Mouse (Mus musculus) thymus, adult 18-20 months (tissue): ENCODE data around the gene Cenpf.
"Not testable (repeated sequence)": the region's sequence is repeated elsewhere in the genome, so short reads cannot be mapped to it uniquely, and the experiment has no call there.

Source experiments
- DNase-seq, 2 experiments: peaks; one replicate each; pipeline ENCODE4 v3.0.0; 2022; ENCODE audit warnings: mixed read lengths in 2 of 2

The Cenpf gene

DNA sequence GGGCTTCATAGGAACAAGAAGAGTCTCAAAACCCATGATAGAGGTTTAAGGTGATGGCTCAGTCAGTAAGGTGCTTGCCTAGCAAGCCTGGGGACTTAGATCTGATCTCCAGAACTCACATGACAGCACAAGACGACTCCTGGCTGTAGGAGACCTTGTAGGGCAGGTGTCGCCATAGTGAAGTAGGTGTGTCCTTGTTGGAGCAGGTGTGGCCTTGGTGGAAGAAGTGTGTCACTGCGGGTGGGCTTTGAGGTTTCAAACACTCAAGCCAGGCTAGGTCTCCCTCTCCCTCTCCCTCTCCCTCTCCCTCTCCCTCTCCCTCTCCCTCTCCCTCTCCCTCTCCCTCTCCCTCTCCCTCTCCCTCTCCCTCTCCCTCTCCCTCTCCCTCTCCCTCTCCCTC, 4.6 kb upstream of the Cenpf start:
- not testable (repeated sequence) for DNase-seq

DNA sequence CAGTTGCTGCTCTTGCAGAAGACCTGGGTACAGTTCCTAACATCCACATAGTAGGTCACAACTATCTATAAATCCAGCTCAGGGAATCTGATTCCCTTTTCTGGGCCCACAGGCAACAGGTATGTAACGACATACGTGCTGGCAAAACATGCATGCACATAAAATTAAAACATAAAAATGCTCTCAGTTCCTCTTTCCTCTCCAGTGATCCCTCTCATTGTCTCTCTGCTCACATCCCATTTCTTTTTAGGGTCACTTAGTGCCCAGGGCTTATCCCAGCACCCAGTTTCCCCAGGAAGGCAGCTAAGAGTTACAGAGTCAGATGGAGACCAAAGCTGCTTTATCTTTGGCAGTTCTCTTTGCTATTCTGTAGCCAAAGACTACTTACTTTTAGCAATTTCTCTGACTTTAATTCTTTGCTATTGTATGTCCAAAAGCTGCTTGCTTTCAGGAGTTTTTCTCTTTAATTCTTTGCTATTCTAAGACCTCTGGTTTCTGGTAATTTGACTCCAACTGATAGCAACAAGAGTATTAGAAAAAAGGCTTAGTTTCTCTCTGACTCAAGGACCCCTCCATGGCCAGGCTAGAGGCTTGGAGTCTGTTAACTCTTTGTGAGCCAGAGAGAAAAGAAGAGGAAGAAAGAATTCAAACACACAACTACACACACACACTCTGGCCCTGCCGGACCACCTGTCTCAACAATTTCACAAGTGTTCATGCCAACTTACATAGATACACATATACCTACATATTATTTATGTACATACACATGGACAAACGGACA, 1.4 kb upstream of the Cenpf start:
- DNase-seq: no peak

DNA sequence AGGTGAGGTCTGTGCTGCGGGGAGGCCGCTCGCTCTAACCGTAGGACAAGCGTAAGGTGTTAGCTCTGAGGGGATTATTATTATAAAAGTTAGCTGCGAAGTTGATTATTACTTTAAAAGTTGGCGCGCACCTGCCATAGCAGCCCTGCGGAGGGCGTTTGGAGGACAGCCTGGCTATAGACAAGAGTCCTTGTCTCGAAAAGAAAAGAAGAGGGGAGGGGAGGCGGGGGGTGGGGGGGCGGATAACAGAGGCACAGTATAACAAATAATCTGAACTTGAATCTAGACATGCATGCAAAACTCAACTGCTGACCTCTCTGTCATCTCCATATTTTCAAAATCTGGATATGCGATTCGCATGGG, 483 bp upstream of the Cenpf start:
- no peak for DNase-seq

DNA sequence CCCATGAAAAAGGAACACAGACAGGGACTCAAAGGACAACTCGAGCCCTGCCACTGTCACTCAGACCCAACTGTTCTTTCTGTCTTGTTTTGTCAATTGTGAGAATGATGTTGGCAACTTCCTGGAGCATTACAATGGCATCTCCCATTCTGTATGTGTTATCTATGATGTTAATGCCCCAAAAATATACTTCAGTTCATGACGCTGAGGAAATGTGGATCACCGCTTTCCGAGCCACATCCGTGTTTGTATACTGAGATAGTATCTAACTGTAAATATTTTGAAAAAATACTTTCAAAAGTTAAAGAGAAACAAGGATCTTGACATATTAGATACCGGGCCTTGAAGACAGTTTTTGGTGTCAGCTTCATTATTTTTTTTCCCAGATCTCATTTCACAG, 1.9 kb downstream of the Cenpf start:
- no peak for DNase-seq

DNA sequence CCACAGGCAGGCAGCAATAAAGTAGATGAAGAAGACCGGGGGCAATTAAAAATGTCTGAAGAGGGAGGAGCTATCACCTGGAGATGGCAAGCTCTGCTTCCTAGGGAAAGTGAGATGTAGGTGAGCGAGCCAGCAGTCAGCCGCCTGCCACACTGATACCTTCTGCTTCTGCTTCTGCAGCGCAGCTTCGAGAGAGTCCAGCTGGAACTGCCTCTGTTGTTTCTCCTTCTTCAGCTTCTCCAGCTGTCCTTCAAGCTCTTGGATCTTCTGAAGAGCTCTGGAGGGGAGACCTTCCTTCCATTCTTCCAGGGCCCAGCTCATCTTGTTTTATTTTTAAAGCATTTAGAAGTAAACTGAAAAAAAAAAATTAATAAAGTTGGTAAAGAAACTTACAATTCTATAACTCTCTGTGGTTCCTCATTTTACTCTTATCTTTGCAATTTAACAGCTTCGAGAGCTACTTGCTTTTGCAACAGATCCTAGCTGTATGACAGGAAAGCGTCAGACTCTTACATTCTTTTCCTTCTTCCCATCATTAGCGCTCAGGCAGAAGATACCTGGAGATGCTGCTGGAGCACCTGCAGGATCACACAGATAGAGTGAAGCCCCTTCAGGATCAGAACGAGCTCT, 3.0 kb downstream of the Cenpf start:
- no peak for DNase-seq

DNA sequence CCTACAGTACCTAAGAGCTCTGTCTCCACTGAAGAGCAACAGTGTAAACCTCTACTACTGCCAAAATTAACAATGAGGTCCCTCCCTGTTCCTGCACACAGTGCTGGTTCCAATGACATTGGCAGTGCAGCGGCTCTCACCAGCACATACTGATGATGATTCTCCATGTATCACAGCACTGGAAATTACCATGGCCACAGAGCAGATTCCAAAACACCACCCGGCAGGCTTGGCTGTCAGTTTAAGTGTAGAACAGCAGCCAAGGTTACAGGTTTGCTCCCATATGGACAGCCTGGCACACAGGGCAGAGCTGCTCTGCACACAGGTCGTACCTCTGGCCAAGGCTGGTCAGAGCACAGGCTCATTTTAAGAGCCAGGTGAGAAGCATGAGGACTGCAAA, 8.3 kb downstream of the Cenpf start:
- DNase-seq: no peak

DNA sequence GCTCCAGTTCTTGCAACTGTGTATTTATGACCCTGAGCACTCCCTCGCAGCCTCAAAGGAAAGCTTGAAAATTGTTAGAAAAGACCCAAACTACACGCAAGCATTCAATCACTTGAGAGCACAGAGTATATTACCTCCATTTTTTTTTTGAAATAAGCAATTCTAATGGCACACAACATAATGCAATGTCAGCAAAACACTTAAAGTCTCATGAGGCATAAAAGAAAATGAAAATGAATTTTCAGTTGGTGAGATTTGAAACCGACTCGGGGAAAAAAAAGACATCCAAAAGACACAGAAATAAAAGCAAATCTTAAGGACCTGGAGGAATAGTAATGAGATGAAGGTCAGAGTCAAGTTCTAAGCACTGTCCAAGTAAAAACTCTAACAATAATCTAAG, 11.9 kb downstream of the Cenpf start:
- no peak for DNase-seq

DNA sequence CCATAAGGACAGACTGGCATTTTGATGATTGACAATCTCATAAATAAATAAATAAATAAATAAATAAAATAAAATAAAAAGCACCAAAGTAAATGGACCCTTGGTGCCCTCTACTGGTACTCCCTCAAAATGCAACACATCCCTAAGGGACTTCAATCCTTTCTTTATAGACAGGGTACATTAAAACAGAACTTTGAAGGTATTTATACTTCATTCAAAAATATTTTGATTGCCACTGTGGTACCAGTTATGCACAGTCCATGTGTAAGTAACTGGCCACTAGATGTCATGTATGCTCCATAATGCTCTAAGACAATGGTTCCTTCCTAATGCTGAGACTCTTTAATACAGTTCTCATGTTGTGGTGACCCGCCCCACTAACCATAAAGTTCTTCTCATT, 12.5 kb downstream of the Cenpf start:
- DNase-seq: no peak

DNA sequence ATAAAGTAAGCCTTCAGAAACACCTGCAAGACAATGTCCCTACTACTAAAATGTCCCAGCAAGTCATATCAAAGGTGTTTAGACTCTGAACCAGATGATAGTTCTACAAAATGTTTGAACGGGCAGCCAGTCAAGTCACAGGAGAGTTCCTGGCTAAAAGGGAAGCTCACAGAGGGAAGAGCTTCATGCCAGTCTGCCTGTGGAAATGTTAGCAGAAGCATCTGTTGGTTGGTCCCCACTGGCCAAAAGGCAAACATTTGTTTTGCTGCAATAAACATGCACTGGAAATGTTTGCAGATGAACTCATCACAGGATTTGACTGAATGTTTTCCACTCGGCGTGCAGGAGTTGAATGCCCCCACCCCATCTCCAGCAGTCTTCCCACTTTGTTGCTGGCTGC, 21.9 kb downstream of the Cenpf start:
- no peak for DNase-seq

DNA sequence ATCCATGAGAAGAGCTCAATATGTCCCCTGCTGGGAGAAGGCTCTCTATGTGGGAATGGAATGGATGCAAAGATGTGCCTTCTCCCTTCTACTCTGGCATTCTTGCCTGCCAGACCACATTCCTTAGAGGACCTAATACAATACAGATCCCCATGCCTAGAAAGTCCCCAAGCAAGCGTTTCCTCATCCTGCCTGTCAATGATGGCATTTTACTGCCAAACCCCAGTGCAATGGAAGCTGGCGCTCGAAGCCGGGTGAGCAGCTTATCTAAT, 23.1 kb downstream of the Cenpf start:
- no peak for DNase-seq

DNA sequence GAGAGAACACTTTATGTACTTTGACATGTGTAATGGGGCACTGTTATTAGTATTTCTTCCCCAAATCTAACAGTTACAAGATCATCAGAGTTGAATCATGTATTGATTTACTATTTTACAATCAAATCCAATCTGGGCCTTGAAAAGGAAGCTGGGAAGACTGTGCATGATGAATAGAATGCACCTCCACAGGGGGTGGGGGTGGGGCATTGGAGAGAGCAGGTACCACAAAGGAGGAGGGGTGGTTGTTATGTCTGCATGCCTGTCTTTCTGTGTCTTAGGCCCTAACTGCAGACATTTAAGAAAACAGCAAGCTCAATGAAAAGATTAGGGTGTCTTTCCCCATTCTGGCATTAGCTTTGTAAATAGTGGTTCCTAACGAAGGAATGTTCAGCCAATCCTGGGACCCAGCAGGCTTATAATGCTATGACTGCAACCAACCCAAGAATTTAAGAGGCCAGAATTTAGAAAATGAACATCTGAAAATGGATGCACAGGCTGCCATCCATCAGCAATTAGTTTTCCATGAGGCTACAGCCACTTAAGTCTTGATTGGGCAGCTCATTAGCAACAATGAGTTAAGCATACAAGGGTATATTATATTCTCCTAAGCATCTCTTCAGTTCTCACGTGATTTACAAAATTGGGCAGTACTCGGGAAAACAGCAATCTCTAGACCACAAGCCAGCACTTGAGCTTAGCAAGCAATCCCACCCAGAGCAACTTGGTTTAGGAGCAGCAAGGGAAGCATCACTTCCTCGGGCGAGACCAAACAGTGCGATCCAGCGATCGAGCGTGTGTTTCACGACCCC, 23.6 kb downstream of the Cenpf start:
- DNase-seq: no peak

DNA sequence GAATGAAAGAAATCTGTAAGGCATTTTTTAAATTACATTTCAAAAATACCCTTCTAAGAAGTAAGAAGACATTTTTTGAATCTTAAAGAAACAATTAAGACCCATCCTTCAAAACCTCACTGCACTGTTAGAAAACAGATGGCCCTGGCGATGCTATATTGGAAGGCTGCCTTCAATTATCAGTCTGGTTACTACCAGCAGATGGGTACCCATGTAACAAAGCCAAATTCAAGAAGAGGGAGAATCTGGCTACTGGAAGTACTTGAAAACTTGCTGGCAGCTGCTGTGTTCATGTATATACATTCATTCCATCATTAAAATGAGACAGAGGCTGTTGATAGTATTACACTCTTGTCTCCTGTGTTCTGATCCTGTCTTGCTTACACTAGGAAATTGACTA, 24.4 kb downstream of the Cenpf start:
- DNase-seq: no peak

DNA sequence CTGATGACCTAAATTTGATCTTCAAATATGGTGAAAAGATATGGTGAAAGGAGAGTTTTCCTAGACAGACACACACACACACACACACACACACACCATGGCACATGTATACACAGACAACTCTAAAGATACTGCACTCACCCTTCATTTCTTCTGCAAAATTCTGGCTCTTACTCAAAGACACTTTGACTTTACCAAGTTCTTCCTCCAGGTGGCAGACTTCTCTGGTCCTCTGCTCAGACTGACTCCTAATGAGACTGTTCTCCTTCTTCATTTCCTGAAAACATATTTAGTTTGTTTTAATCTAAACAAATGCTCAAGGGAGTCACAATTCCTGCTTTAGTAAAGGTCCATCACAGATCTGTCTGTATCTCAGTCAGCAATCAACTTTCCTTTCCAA, 26.0 kb downstream of the Cenpf start:
- DNase-seq: no peak

DNA sequence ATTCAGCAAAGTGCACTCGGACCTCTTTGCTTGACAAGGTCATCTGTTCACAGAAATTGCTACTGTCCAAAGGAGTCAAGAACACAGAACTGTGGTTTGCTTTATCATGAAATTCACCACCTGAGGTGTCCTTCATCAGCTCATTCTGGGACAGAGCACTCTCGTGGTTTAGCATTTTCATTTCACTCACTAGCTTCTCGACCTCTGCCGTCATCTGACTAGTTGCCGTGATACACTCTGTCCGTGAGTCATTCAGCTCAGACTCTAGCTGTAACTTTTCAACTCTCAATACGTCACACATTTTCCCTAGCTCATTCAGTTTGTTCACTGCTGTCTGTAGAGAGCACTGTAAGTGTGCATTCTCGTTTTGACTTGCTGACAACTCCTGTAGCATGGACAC, 30.5 kb downstream of the Cenpf start:
- no peak for DNase-seq

DNA sequence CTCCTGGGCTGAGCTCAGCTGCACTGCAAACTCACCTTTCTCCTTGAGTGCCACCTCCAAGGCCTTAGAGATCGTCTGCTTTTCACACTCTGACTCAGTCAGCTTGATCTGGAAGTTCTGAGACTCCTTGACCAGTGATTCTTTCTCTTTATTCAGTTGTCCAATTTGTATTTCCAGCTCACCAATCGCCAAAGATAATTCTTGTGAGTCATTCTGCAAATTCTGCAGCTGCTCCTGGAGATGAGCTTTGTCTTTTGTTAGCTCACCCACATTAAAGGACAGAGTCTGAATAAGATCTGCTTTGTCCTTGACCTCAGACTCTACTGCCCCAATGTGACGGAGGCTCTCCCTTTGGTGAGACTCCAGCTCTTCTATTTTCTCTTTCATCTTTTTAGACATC, 34.1 kb downstream of the Cenpf start:
- DNase-seq: no peak

DNA sequence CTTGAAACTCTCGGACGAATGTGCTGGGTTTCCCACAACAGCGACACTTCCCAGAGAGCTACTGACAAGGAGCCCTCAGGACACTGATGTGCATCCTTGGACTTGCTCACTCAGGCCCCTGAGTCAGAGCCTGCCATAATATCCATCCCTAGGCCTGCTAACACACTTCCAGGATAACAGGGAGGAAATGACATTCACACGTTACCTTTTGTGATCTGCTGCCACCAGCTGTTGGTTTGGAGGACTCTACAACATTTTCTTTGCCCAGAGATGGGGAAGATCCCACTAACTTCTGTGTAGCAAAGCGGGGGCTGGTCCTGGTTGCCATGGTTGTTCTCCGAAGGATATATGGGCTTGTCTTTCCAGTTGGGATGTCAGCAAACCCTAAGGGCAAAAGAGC, 41.3 kb downstream of the Cenpf start:
- DNase-seq: no peak

DNA sequence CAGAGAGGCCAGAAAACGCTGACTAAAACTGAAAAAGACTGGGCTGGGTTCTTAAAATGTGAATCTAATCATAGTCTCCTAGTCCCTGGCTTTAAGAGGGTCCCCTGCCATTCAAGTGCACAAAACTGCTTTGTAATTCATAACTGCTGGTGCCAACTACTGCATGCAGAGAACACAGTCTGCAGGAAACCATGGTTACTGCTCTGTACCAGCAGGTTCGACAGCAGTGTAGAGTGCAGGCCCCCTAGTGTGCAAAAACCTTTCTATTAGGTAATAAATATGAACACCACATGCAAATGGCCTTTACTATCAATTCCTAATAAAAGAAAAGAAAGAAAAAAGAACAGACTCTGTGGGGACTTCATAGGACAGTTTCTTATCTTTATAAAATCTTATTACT, 42.5 kb downstream of the Cenpf start:
- no peak for DNase-seq

DNA sequence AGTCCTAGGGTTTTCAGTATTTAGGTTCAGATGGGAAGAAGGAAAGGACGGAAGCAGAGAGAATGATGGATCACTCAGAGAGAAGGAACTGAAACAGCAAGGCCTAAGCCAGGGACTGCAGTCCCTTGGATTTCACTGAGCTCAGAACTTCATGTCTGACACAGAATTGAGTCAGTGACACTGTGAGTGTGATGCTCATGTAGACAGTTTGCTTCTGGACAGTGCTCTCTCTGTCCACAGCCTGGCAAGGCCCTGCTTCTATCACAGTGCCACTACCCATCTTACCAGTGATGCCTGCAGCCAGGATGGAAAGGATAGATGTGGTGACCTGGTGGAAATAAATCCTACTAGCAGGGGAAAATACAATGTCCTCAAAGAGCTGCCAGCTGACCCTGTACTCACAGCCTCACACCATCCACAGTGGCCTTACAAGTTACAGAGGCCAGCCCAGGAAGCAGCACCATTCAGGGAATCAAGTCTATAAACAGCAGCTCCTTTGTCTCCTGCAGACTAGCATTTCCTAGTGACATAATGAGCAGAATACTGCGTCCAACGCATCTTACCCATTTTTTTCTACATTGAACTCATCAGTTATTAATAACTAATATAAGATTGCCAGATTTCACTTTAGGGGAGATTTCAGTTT, 43.1 kb downstream of the Cenpf start:
- DNase-seq: no peak

DNA sequence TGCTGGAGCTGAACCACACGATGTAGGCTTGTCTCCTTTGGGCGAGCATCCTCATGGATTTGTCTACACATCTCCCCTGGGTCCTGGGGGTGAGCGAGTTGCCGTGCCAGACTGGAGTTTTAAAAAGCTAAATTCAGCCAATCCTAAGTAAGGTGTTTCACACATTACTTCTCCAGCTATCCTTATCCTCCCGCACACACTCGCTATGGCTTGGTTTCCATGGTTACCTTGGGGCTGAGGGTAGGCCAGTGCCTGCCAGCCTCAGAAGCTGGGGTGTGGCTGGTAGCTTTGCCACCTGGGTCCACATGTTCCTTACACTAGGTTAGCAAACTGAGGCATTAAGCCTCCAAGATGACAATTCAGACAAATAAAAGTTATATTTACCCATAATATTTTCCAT, 48.3 kb downstream of the Cenpf start:
- DNase-seq: no peak

DNA sequence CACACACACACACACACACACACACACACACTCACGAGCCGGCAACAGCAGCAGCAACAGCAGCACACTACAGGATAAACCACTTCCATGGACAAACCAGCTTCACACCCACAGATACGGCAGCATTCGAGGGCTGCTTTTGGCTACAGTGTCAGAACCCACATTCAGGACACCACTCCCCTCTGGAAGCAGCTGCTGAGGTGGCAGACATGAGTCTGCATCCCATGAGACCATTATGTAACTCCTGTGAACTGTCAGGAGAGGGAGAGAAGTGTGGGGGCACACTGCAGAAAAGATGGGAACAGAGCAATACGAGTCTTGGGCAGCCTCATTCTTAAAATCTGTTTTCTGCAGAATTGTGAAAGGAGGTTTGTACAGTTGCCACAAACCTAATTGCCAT, 54.1 kb downstream of the Cenpf start:
- DNase-seq: no peak

DNA sequence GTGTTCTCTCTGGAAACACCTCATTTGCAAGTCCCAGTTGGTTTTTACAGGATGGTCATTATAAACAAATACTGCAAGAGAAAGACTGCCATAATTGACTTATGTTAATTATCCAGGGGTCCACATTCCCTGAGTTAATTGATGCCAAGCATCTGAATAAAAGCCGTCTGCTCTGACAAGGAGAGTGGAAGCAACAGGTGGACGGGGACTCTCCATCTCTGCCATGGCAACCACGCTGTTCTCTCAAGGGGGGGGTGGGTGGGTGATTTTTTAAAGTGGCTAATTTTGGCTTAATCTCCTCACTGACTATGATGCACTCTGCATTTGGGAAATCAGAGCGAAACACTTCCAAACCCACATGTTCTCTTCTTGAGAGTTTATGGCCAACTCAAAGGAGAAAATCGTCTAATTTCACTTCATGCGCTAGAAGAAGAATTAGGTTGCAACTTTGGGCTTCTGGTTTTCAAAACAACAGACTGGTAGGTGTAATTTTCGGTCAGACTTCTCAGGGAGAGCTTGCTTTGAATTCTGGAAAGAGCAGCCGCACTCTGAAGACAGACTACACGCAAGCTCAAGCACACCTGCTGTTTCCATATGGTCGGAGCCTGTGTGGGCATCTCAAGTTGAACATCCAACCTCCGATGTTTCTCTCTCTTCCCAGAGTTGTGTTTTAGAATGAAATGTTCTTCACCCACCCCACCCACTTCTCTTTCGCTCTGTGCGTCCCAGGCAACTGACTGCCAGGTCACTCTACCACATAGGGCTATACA, 55.8 kb downstream of the Cenpf start:
- no peak for DNase-seq

DNA sequence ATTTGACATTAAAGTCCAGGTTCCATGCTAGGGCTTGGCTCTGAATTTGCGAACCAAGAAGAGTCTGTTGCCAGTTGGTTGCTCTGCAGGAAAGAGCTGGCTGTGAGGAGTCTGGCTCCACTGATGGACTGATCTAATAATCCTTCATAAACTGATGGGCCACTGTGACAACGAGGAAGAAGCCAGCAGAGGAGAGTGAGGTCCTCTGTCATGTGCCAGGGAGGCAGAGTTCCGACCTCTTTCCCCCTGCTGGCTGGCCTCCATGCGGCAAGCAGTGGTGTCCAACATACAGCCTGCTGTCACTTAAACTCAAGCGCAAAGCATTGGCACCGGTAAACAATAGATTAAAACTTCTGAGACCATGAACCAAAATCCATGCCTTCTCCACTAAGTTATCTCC, 57.9 kb downstream of the Cenpf start:
- DNase-seq: no peak
